ENCODE assay signal across 15 mouse cellular contexts in genomic region chr13:59925845-59926481, GRCm38 (mm10).
DNase-seq lines count a peak whose midpoint lies in the region; ATAC-seq and TF ChIP-seq lines count a peak whose summit lies in the region.
"Had no signal": no experiment of that assay in that cellular context is flagged by ENCODE, and none has a peak within 500 bp of the region (broad histone marks: within the 10 kb centered on the region; RNA-seq: fewer than 3 reads in every experiment).

No protein-coding gene starts in this region.

- no peaks in the 10 kb centered on the region for H3K9me3 ChIP-seq in limb, embryonic 13.5 days
- H3K9me3 ChIP-seq: megakaryocyte, embryonic 14.5 days had no signal

- no peaks in the 10 kb centered on the region for H3K27me3 ChIP-seq in limb, embryonic 13.5 days
- H3K27me3 ChIP-seq: megakaryocyte, embryonic 14.5 days had no signal

- no peak overlapping the region for H3K4me3 ChIP-seq in gastrocnemius, adult 2 months
- no peak overlapping the region for H3K4me3 ChIP-seq in limb, embryonic 13.5 days
- H3K4me3 ChIP-seq: megakaryocyte, embryonic 14.5 days had no signal

- 68% methylated on average over 9 of the region's 9 CpGs for WGBS in limb, embryonic 13.5 days

- no peak overlapping the region for H3K4me2 ChIP-seq in limb, embryonic 13.5 days (replicated peaks)

- intact Hi-C loops in gastrocnemius, postnatal 14 days (cut with DNase I; ENCODE audit: low total_unique reads), result no loop called here
- intact Hi-C loops in gastrocnemius, adult 2 months (cut with DNase I), result no loop called here

- peak; percentile 8; the same call in 1 of the 2 replicates for ATAC-seq in limb, embryonic 13.5 days (ENCODE audit: low FRiP score, low read depth)

- H3K36me3 ChIP-seq in limb, embryonic 13.5 days, result no peaks in the 10 kb centered on the region

- H3K9ac ChIP-seq in limb, embryonic 13.5 days, result no peak overlapping the region

- peaks cover 39% of the 10 kb centered on the region for H3K4me1 ChIP-seq in limb, embryonic 13.5 days
- H3K4me1 ChIP-seq: megakaryocyte, embryonic 14.5 days had no signal

- no peak for TF ChIP-seq CTCF in gastrocnemius, adult 2 months (IDR thresholded peaks at IDR 0.05)

- H3K27ac ChIP-seq in gastrocnemius, adult 2 months, result no peak overlapping the region
- H3K27ac ChIP-seq in limb, embryonic 13.5 days, result peak overlapping the region; percentile 33; the same call in 1 of the 2 replicates

- DNase-seq in gastrocnemius, postnatal 14 days, result peak; percentile 17
- DNase-seq in gastrocnemius, adult 2 months, result no peak
- peak; percentile 49 to 55 for DNase-seq in right cerebral cortex, postnatal 10 days (ENCODE audit: low spot score in 2 of 2)
- no peak for DNase-seq in right cerebral cortex, adult 2 months (ENCODE audit: low spot score in 2 of 2)
- DNase-seq in retina, embryonic 14.5 days (ENCODE audit: low spot score), result peak; percentile 45
- no peak for DNase-seq in ovary, postnatal 36 days (ENCODE audit: low spot score)
- no peak for DNase-seq in kidney, adult 8-10 months
- DNase-seq: adrenal gland, postnatal 25 days; B cell, adult 2 months; cerebellum, postnatal 36 days; heart, adult 18-20 months; heart, postnatal 36 days; kidney, postnatal 36 days had no signal

Comparison
In these comparisons a context has a peak if more than half of its experiments do, and no peak if none do; other contexts are left out.
1. DNase-seq: peak in gastrocnemius, postnatal 14 days (single experiment), right cerebral cortex, postnatal 10 days (2 of 2) and retina, embryonic 14.5 days (single experiment); none in gastrocnemius, adult 2 months (single experiment), right cerebral cortex, adult 2 months (0 of 2), ovary, postnatal 36 days (single experiment) and kidney, adult 8-10 months (0 of 2).